Mouse (Mus musculus): ENCODE measurements around the gene Tkt. TPM values are rescaled to one million over a fixed set of nuclear protein-coding genes. Genes with fewer than 3 reads are reported as not detected.
"Not testable (repeated sequence)": the region's sequence is repeated elsewhere in the genome, so short reads cannot be mapped to it uniquely, and the experiment has no call there.

Gene Tkt
- total RNA-seq, 2 experiments from 2014 or later = 34.5 to 39.8 TPM

GRCm38 (mm10) chr14:30577303-30578062 is 29.3 kb downstream of the Tkt start:
- intact Hi-C loops (cut with DNase I) = loop anchor here (10.0 kb wide), 1 partner anchor 93 kb away; no protein-coding TSS in a partner anchor
- not testable (repeated sequence) for DNase-seq (ENCODE audit: low spot score)

GRCm38 (mm10) chr14:30579180-30579579 is 31.0 kb downstream of the Tkt start:
- DNase-seq (ENCODE audit: low spot score) = no peak
- intact Hi-C loops (cut with DNase I) = loop anchor here (10.0 kb wide), 1 partner anchor 94 kb away; no protein-coding TSS in a partner anchor

GRCm38 (mm10) chr14:30579882-30580281 is 31.7 kb downstream of the Tkt start:
- no peak for DNase-seq (ENCODE audit: low spot score)
- intact Hi-C loops (cut with DNase I) = loop anchor here (10.0 kb wide), 1 partner anchor 95 kb away; no protein-coding TSS in a partner anchor

GRCm38 (mm10) chr14:30581238-30581637 is 33.1 kb downstream of the Tkt start:
- no peak for DNase-seq (ENCODE audit: low spot score)
- intact Hi-C loops (cut with DNase I) = no loop called here

GRCm38 (mm10) chr14:30584077-30584476 is 35.9 kb downstream of the Tkt start:
- DNase-seq (ENCODE audit: low spot score) = no peak
- intact Hi-C loops (cut with DNase I) = no loop called here

- no peak for DNase-seq (ENCODE audit: low spot score)
- intact Hi-C loops (cut with DNase I) = no loop called here
Measured at GRCm38 (mm10) chr14:30584497-30585251, 36.5 kb downstream of the Tkt start.

GRCm38 (mm10) chr14:30585323-30585722 is 37.2 kb downstream of the Tkt start:
- intact Hi-C loops (cut with DNase I) = no loop called here
- no peak for DNase-seq (ENCODE audit: low spot score)

- no peak for DNase-seq (ENCODE audit: low spot score)
- intact Hi-C loops (cut with DNase I) = no loop called here
Measured at GRCm38 (mm10) chr14:30586780-30587461, 38.8 kb downstream of the Tkt start.

- DNase-seq (ENCODE audit: low spot score) = no peak
- intact Hi-C loops (cut with DNase I) = loop anchor here (5.0 kb wide), 2 partner anchors 37 to 277 kb away; partner anchors contain the start of gene Prkcd
Measured at GRCm38 (mm10) chr14:30590041-30590645, 42.0 kb downstream of the Tkt start.

- intact Hi-C loops (cut with DNase I) = loop anchor here (1.0 to 5.0 kb wide), 3 partner anchors 36 to 276 kb away; partner anchors contain the start of gene Prkcd
- no peak for DNase-seq (ENCODE audit: low spot score)
Measured at GRCm38 (mm10) chr14:30590918-30591317, 42.8 kb downstream of the Tkt start.

GRCm38 (mm10) chr14:30591417-30591816 is 43.3 kb downstream of the Tkt start:
- intact Hi-C loops (cut with DNase I) = loop anchor here (1.0 to 5.0 kb wide), 3 partner anchors 36 to 276 kb away; partner anchors contain the start of gene Prkcd
- peak; percentile 50 for DNase-seq (ENCODE audit: low spot score)

- DNase-seq (ENCODE audit: low spot score) = peak; percentile 75
- intact Hi-C loops (cut with DNase I) = loop anchor here (1.0 to 5.0 kb wide), 4 partner anchors 19 to 274 kb away; partner anchors contain the start of gene Prkcd
Measured at GRCm38 (mm10) chr14:30593279-30594091, 45.3 kb downstream of the Tkt start.

- peak; percentile 74 for DNase-seq (ENCODE audit: low spot score)
- intact Hi-C loops (cut with DNase I) = loop anchor here (2.0 to 5.0 kb wide), 3 partner anchors 19 to 273 kb away; partner anchors contain the start of gene Prkcd
Measured at GRCm38 (mm10) chr14:30594092-30594695, 46.0 kb downstream of the Tkt start.

- intact Hi-C loops (cut with DNase I) = loop anchor here (2.0 kb wide), 1 partner anchor 17 kb away; no protein-coding TSS in a partner anchor
- no peak for DNase-seq (ENCODE audit: low spot score)
Measured at GRCm38 (mm10) chr14:30595576-30596313, 47.6 kb downstream of the Tkt start.

- no peak for DNase-seq (ENCODE audit: low spot score)
- intact Hi-C loops (cut with DNase I) = no loop called here
Measured at GRCm38 (mm10) chr14:30596407-30596806, 48.2 kb downstream of the Tkt start.

- intact Hi-C loops (cut with DNase I) = no loop called here
- no peak for DNase-seq (ENCODE audit: low spot score)
Measured at GRCm38 (mm10) chr14:30597142-30597541, 49.0 kb downstream of the Tkt start.

GRCm38 (mm10) chr14:30606817-30607216 is 58.7 kb downstream of the Tkt start:
- no peak for DNase-seq (ENCODE audit: low spot score)
- intact Hi-C loops (cut with DNase I) = no loop called here

- intact Hi-C loops (cut with DNase I) = no loop called here
- no peak for DNase-seq (ENCODE audit: low spot score)
Measured at GRCm38 (mm10) chr14:30607696-30608095, 59.5 kb downstream of the Tkt start.

Data from heart, postnatal 25 days (tissue).